In the genomic region with DNA sequence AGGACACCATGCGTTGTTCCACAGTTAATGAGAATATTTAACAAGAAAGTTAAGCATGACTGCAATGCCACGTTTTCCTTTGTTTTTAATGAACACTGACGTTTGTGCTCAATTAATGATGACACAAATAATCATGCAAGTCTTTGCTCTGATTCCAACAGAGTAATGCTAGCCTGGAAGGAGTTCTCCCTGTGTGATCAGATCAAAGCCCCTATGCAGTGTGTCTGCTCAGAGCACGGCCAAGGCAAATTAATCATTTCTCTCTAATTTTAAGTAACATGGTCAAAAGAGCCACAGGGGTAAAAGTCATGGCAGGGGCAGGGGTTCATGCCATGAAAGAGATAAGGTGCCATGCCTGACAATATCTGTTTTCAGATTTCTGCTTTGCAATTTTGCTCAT, we compare ENCODE assay signal across 21 mouse cellular contexts.
DNase-seq lines count a peak whose midpoint lies in the region; ATAC-seq and TF ChIP-seq lines count a peak whose summit lies in the region.
"Had no signal": no experiment of that assay in that cellular context is flagged by ENCODE, and none has a peak within 500 bp of the region (broad histone marks: within the 10 kb centered on the region; RNA-seq: fewer than 3 reads in every experiment).

No protein-coding gene starts in this region.

- no peaks in the 10 kb centered on the region for H3K36me3 ChIP-seq in forebrain, embryonic 14.5 days (ENCODE audit: control insufficient read depth, insufficient read depth, low read length)
- H3K36me3 ChIP-seq in forebrain, postnatal 0 days (ENCODE audit: insufficient read depth), result no peaks in the 10 kb centered on the region
- H3K36me3 ChIP-seq in midbrain, embryonic 15.5 days (replicated peaks), result no peaks in the 10 kb centered on the region
- no peaks in the 10 kb centered on the region for H3K36me3 ChIP-seq in midbrain, postnatal 0 days (ENCODE audit: insufficient read depth, low read length)
- H3K36me3 ChIP-seq: forebrain, embryonic 10.5 days; G1E; hindbrain, embryonic 12.5 days; hindbrain, embryonic 15.5 days had no signal

- no peaks in the 10 kb centered on the region for H3K9me3 ChIP-seq in forebrain, embryonic 14.5 days (replicated peaks; ENCODE audit: control insufficient read depth, low read length)
- no peaks in the 10 kb centered on the region for H3K9me3 ChIP-seq in forebrain, postnatal 0 days (ENCODE audit: low read length)
- no peaks in the 10 kb centered on the region for H3K9me3 ChIP-seq in midbrain, embryonic 15.5 days
- no peaks in the 10 kb centered on the region for H3K9me3 ChIP-seq in midbrain, postnatal 0 days (ENCODE audit: low read length)
- H3K9me3 ChIP-seq: forebrain, embryonic 10.5 days; forebrain, embryonic 13.5 days; G1E; hindbrain, embryonic 12.5 days; hindbrain, embryonic 15.5 days had no signal

- no peaks in the 10 kb centered on the region for H3K27me3 ChIP-seq in forebrain, embryonic 14.5 days (replicated peaks; ENCODE audit: control insufficient read depth, insufficient read depth, low read length)
- H3K27me3 ChIP-seq in forebrain, postnatal 0 days (ENCODE audit: insufficient read depth, low read length), result no peaks in the 10 kb centered on the region
- H3K27me3 ChIP-seq in midbrain, embryonic 15.5 days (replicated peaks), result no peaks in the 10 kb centered on the region
- H3K27me3 ChIP-seq in midbrain, postnatal 0 days (ENCODE audit: insufficient read depth, low read length), result no peaks in the 10 kb centered on the region
- H3K27me3 ChIP-seq: CH12.LX; forebrain, embryonic 13.5 days; hindbrain, embryonic 12.5 days; hindbrain, embryonic 15.5 days had no signal

- no peak overlapping the region for H3K4me2 ChIP-seq in forebrain, embryonic 14.5 days (ENCODE audit: low read length)
- no peak overlapping the region for H3K4me2 ChIP-seq in forebrain, postnatal 0 days (ENCODE audit: low read depth)
- no peak overlapping the region for H3K4me2 ChIP-seq in midbrain, embryonic 15.5 days
- H3K4me2 ChIP-seq in midbrain, postnatal 0 days (ENCODE audit: low read depth, low read length, poor library complexity, severe bottlenecking), result no peak overlapping the region
- H3K4me2 ChIP-seq: forebrain, embryonic 13.5 days; heart, embryonic 11.5 days; hindbrain, embryonic 12.5 days; hindbrain, embryonic 15.5 days had no signal

- 49% methylated on average over 4 of the region's 4 CpGs for WGBS in forebrain, embryonic 14.5 days
- 43% methylated on average over 4 of the region's 4 CpGs for WGBS in forebrain, postnatal 0 days
- 48% methylated on average over 4 of the region's 4 CpGs for WGBS in midbrain, embryonic 15.5 days
- WGBS in midbrain, postnatal 0 days, result 37% methylated on average over 4 of the region's 4 CpGs

- no peak for ATAC-seq in forebrain, embryonic 14.5 days
- no peak for ATAC-seq in forebrain, postnatal 0 days
- 0 out of 2 replicates have a peak, but pooled peaks have one; percentile 54 for ATAC-seq in midbrain, embryonic 15.5 days (replicated peaks)
- no peak for ATAC-seq in midbrain, postnatal 0 days (ENCODE audit: low FRiP score)
- ATAC-seq: forebrain, embryonic 13.5 days had no signal

- no peak overlapping the region for H3K4me3 ChIP-seq in forebrain, embryonic 14.5 days (ENCODE audit: low read depth, low read length)
- no peak overlapping the region for H3K4me3 ChIP-seq in forebrain, postnatal 0 days (ENCODE audit: low read depth, low read length)
- no peak overlapping the region for H3K4me3 ChIP-seq in midbrain, embryonic 15.5 days
- H3K4me3 ChIP-seq in midbrain, postnatal 0 days (ENCODE audit: low read depth, low read length), result no peak overlapping the region
- H3K4me3 ChIP-seq: forebrain, embryonic 10.5 days; forebrain, embryonic 13.5 days; heart, adult 2 months; hindbrain, embryonic 12.5 days; hindbrain, embryonic 15.5 days had no signal

- TF ChIP-seq CTCF in forebrain, postnatal 0 days (IDR thresholded peaks at IDR 0.05; ENCODE audit: low read depth), result no peak
- TF ChIP-seq CTCF in midbrain, postnatal 0 days (IDR thresholded peaks at IDR 0.05), result no peak
- no peak for TF ChIP-seq CTCF in brain, embryonic 14.5 days (IDR thresholded peaks at IDR 0.05; ENCODE audit: borderline replicate concordance, extremely low read depth, insufficient read depth, insufficient read length)

- no peak overlapping the region for H3K27ac ChIP-seq in forebrain, embryonic 14.5 days (ENCODE audit: low read depth, low read length)
- H3K27ac ChIP-seq in forebrain, postnatal 0 days (ENCODE audit: low read depth, low read length), result no peak overlapping the region
- no peak overlapping the region for H3K27ac ChIP-seq in midbrain, embryonic 15.5 days
- no peak overlapping the region for H3K27ac ChIP-seq in midbrain, postnatal 0 days (ENCODE audit: low read depth, low read length)
- H3K27ac ChIP-seq: forebrain, embryonic 10.5 days; forebrain, embryonic 13.5 days; heart, adult 2 months; hindbrain, embryonic 12.5 days; hindbrain, embryonic 15.5 days had no signal

- peak; percentile 4 for DNase-seq in forebrain, embryonic 14.5 days (ENCODE audit: low spot score)
- no peak for DNase-seq in forebrain, postnatal 0 days
- no peak for DNase-seq in midbrain, postnatal 0 days (ENCODE audit: low spot score)
- peak; percentile 52 for DNase-seq in brain, embryonic 14.5 days (ENCODE audit: low read depth)
- DNase-seq in layer of hippocampus, postnatal 14 days (ENCODE audit: low spot score in 2 of 2), result no peak
- DNase-seq in cerebellum, adult 8-10 months, result no peak
- DNase-seq: adrenal gland, adult 2 months; adrenal gland, postnatal 14 days; B cell, adult 2 months; cerebellum, adult 11-12 months; cerebellum, adult 9-10 months; gastrocnemius, postnatal 25 days; heart, adult 2 months had no signal

- no peaks in the 10 kb centered on the region for H3K4me1 ChIP-seq in forebrain, embryonic 14.5 days (ENCODE audit: control insufficient read depth, insufficient read depth, low read length)
- no peaks in the 10 kb centered on the region for H3K4me1 ChIP-seq in forebrain, postnatal 0 days (ENCODE audit: insufficient read depth)
- H3K4me1 ChIP-seq in midbrain, embryonic 15.5 days, result no peaks in the 10 kb centered on the region
- no peaks in the 10 kb centered on the region for H3K4me1 ChIP-seq in midbrain, postnatal 0 days (ENCODE audit: insufficient read depth, low read length)
- H3K4me1 ChIP-seq: forebrain, embryonic 10.5 days; forebrain, embryonic 13.5 days; hindbrain, embryonic 12.5 days; hindbrain, embryonic 15.5 days had no signal

- TF ChIP-seq POLR2A in brain, embryonic 14.5 days (IDR thresholded peaks at IDR 0.05; ENCODE audit: borderline replicate concordance, extremely low read depth, insufficient read depth, insufficient read length, poor library complexity, severe bottlenecking), result no peak

- no peak overlapping the region for H3K9ac ChIP-seq in forebrain, embryonic 14.5 days (ENCODE audit: low read length)
- H3K9ac ChIP-seq in forebrain, postnatal 0 days, result no peak overlapping the region
- no peak overlapping the region for H3K9ac ChIP-seq in midbrain, embryonic 15.5 days
- no peak overlapping the region for H3K9ac ChIP-seq in midbrain, postnatal 0 days (replicated peaks; ENCODE audit: low read length, poor library complexity, severe bottlenecking)
- H3K9ac ChIP-seq: forebrain, embryonic 13.5 days; hindbrain, embryonic 12.5 days; hindbrain, embryonic 15.5 days had no signal

Comparison
In these comparisons a context has a peak if more than half of its experiments do, and no peak if none do; other contexts are left out.
1. DNase-seq: peak in forebrain, embryonic 14.5 days (single experiment) and brain, embryonic 14.5 days (single experiment); none in forebrain, postnatal 0 days (single experiment), midbrain, postnatal 0 days (single experiment), layer of hippocampus, postnatal 14 days (0 of 2) and cerebellum, adult 8-10 months (single experiment).